Mouse (Mus musculus) liver, postnatal 0 days (tissue): ENCODE measurements around the gene Rnps1.

Experiments used
- CTCF ChIP-seq: sonication (generic); IDR thresholded peaks from 2 replicates; pipeline ENCODE4 v1.5.1; 2016; ENCODE audit warnings: antibody characterized with exemption, low read depth
- EP300 ChIP-seq: IDR thresholded peaks from 2 replicates; pipeline ENCODE4 v1.6.1; 2016; ENCODE audit warnings: antibody characterized with exemption, low read depth, mild to moderate bottlenecking

DNA sequence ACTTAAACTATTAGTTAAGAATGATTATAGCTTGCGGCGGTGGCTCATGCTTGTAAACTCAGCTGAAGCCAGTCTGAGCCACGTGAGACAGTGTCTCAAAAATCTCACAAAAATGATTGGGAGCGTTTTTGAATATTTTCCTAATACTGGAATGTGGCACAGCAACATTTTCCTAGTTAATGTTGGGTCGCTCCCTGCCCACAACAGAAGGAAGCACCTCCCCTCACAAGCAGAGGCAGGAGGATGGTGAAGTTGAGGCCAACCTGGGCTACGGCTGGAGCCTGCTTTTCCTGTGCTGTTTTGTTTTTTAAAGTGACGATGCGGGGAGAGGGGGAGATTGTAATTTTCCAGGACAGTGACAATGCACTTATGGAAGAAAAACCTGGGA is 12.8 kb downstream of the Rnps1 start:
- no peak for TF ChIP-seq CTCF
- TF ChIP-seq EP300, result no peak
